In the genomic region with DNA sequence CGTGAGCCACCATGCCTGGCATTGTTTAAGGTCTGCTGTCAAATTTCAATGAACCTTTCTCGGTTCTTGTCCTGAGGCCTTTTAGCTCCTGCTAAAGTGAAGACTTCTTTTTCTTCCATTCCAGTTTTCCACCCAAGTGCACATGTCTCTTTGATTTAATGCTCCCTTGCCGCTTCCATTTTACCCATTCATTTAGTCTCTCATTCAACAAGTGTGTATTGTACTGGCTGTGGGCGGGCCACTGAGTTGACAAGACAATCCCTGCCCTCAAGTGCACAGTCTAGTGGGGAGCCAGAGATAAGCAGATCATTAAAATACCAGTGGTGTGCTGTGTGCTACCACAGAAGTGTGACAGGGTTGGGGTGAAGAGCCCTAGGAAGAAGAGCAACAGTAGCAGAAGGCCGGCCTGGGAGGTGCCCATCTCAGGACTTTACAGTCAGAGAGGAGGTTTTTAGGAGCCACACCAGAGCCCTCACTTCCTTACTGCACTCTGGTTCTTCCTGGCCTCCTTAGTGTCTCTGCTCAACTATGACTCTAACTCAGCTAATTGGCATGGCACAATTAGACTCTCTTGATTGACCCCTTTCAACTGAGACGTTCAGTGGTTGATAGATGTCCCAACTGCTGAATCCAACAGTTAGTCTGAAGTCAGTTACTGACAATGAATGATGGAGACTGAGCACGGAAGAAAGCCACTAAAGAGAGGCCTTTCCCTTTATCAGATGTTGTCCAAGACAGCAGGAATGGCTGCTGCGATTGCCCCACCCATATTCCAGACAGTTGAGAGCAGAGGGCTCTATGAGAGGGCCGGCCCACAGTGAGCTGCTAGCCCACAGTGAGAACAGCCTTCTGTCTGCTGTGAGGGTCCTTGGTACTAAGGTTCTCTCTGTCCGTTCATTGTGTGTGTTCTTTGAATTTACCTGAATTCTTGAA, we compare ENCODE assay signal across 10 mouse cellular contexts.
DNase-seq lines count a peak whose midpoint lies in the region; ATAC-seq and TF ChIP-seq lines count a peak whose summit lies in the region.
"Had no signal": no experiment of that assay in that cellular context is flagged by ENCODE, and none has a peak within 500 bp of the region (broad histone marks: within the 10 kb centered on the region; RNA-seq: fewer than 3 reads in every experiment).

No protein-coding gene starts in this region.

- peak; percentile 64; the same call in 1 of the 2 replicates for ATAC-seq in hindbrain, embryonic 11.5 days (ENCODE audit: low FRiP score)
- ATAC-seq in hindbrain, embryonic 13.5 days (ENCODE audit: low FRiP score) = no peak
- peak; percentile 49 for ATAC-seq in intestine, embryonic 16.5 days
- ATAC-seq in neural tube, embryonic 15.5 days (ENCODE audit: low FRiP score) = no peak

- TF ChIP-seq CTCF in cortical plate, adult 2 months (IDR thresholded peaks at IDR 0.05; ENCODE audit: extremely low read depth, insufficient read depth, low read length) = no peak

- no peaks in the 10 kb centered on the region for H3K27me3 ChIP-seq in hindbrain, embryonic 11.5 days (ENCODE audit: control insufficient read depth, insufficient read depth, low read length)
- no peaks in the 10 kb centered on the region for H3K27me3 ChIP-seq in hindbrain, embryonic 13.5 days
- no peaks in the 10 kb centered on the region for H3K27me3 ChIP-seq in intestine, embryonic 16.5 days (replicated peaks; ENCODE audit: control insufficient read depth, insufficient read depth, low read length)
- H3K27me3 ChIP-seq in neural tube, embryonic 15.5 days (replicated peaks) = no peaks in the 10 kb centered on the region
- H3K27me3 ChIP-seq: limb, embryonic 12.5 days had no signal

- peak; percentile 32 for DNase-seq in hindbrain, embryonic 11.5 days (ENCODE audit: low spot score)
- DNase-seq in thymus, postnatal 25 days = no peak
- no peak for DNase-seq in adrenal gland, postnatal 14 days
- DNase-seq in spleen, postnatal 36 days (ENCODE audit: low spot score in 2 of 2) = no peak

- 45% methylated on average over 10 of the region's 10 CpGs for WGBS in hindbrain, embryonic 11.5 days
- 28% methylated on average over 10 of the region's 10 CpGs for WGBS in hindbrain, embryonic 13.5 days
- WGBS in intestine, embryonic 16.5 days = 52% methylated on average over 10 of the region's 10 CpGs
- 17% methylated on average over 10 of the region's 10 CpGs for WGBS in neural tube, embryonic 15.5 days

- no peaks in the 10 kb centered on the region for H3K36me3 ChIP-seq in hindbrain, embryonic 11.5 days (ENCODE audit: control insufficient read depth, insufficient read depth, low read length)
- H3K36me3 ChIP-seq in hindbrain, embryonic 13.5 days = peaks cover 20% of the 10 kb centered on the region
- no peaks in the 10 kb centered on the region for H3K36me3 ChIP-seq in intestine, embryonic 16.5 days (ENCODE audit: control insufficient read depth, insufficient read depth, low read length)
- peaks cover 11% of the 10 kb centered on the region for H3K36me3 ChIP-seq in neural tube, embryonic 15.5 days

- 0 out of 2 replicates have a peak, but pooled peaks cover 2% of the 10 kb centered on the region for H3K4me1 ChIP-seq in hindbrain, embryonic 11.5 days (replicated peaks; ENCODE audit: control insufficient read depth, insufficient read depth, low read length)
- peaks cover 25% of the 10 kb centered on the region for H3K4me1 ChIP-seq in hindbrain, embryonic 13.5 days (replicated peaks)
- H3K4me1 ChIP-seq in cortical plate, adult 2 months (ENCODE audit: control insufficient read depth, insufficient read depth, low read length) = peaks cover 21% of the 10 kb centered on the region
- peaks cover 20% of the 10 kb centered on the region for H3K4me1 ChIP-seq in intestine, embryonic 16.5 days (ENCODE audit: control insufficient read depth, insufficient read depth, low read length)
- H3K4me1 ChIP-seq in neural tube, embryonic 15.5 days = peaks cover 19% of the 10 kb centered on the region

- TF ChIP-seq POLR2A in cortical plate, adult 2 months (IDR thresholded peaks at IDR 0.05; ENCODE audit: extremely low read depth, insufficient read depth, low read length) = no peak

- H3K27ac ChIP-seq in hindbrain, embryonic 11.5 days (ENCODE audit: low read depth, low read length) = no peak overlapping the region
- no peak overlapping the region for H3K27ac ChIP-seq in hindbrain, embryonic 13.5 days
- 0 out of 2 replicates have a peak overlapping the region, but pooled peaks have one; percentile 22 for H3K27ac ChIP-seq in cortical plate, adult 2 months (ENCODE audit: insufficient read depth, low read length)
- H3K27ac ChIP-seq in intestine, embryonic 16.5 days (ENCODE audit: low read length) = peak overlapping the region; percentile 85; the same call in 1 of the 2 replicates
- 0 out of 2 replicates have a peak overlapping the region, but pooled peaks have one; percentile 18 for H3K27ac ChIP-seq in neural tube, embryonic 15.5 days (replicated peaks)
- H3K27ac ChIP-seq: limb, embryonic 12.5 days had no signal

- H3K9ac ChIP-seq in hindbrain, embryonic 11.5 days (ENCODE audit: low read depth, low read length) = no peak overlapping the region
- no peak overlapping the region for H3K9ac ChIP-seq in hindbrain, embryonic 13.5 days
- H3K9ac ChIP-seq in intestine, embryonic 16.5 days (ENCODE audit: low read depth, low read length) = peak overlapping the region; percentile 22; the same call in 1 of the 2 replicates
- H3K9ac ChIP-seq in neural tube, embryonic 15.5 days (replicated peaks) = no peak overlapping the region
- H3K9ac ChIP-seq: limb, embryonic 12.5 days had no signal

- H3K4me3 ChIP-seq in hindbrain, embryonic 11.5 days (ENCODE audit: low read depth, low read length) = no peak overlapping the region
- H3K4me3 ChIP-seq in hindbrain, embryonic 13.5 days = no peak overlapping the region
- H3K4me3 ChIP-seq in cortical plate, adult 2 months (ENCODE audit: insufficient read depth, low read length) = no peak overlapping the region
- no peak overlapping the region for H3K4me3 ChIP-seq in intestine, embryonic 16.5 days (ENCODE audit: low read length)
- no peak overlapping the region for H3K4me3 ChIP-seq in neural tube, embryonic 15.5 days (replicated peaks)
- H3K4me3 ChIP-seq: limb, embryonic 12.5 days; myocyte had no signal

- H3K9me3 ChIP-seq in hindbrain, embryonic 11.5 days (ENCODE audit: control insufficient read depth, low read length) = no peaks in the 10 kb centered on the region
- H3K9me3 ChIP-seq in hindbrain, embryonic 13.5 days = no peaks in the 10 kb centered on the region
- no peaks in the 10 kb centered on the region for H3K9me3 ChIP-seq in intestine, embryonic 16.5 days (ENCODE audit: control insufficient read depth, low read length)
- no peaks in the 10 kb centered on the region for H3K9me3 ChIP-seq in neural tube, embryonic 15.5 days (replicated peaks)
- H3K9me3 ChIP-seq: limb, embryonic 12.5 days had no signal

- H3K4me2 ChIP-seq in hindbrain, embryonic 11.5 days (replicated peaks; ENCODE audit: low read depth, low read length) = no peak overlapping the region
- H3K4me2 ChIP-seq in hindbrain, embryonic 13.5 days = no peak overlapping the region
- no peak overlapping the region for H3K4me2 ChIP-seq in intestine, embryonic 16.5 days (ENCODE audit: low read depth, low read length)
- no peak overlapping the region for H3K4me2 ChIP-seq in neural tube, embryonic 15.5 days
- H3K4me2 ChIP-seq: limb, embryonic 12.5 days had no signal

Comparison
In these comparisons a context has a peak if more than half of its experiments do, and no peak if none do; other contexts are left out.
1. ATAC-seq: peak in hindbrain, embryonic 11.5 days (single experiment) and intestine, embryonic 16.5 days (single experiment); none in hindbrain, embryonic 13.5 days (single experiment) and neural tube, embryonic 15.5 days (single experiment).
2. H3K27ac ChIP-seq: peak in cortical plate, adult 2 months (single experiment), intestine, embryonic 16.5 days (single experiment) and neural tube, embryonic 15.5 days (single experiment); none in hindbrain, embryonic 11.5 days (single experiment) and hindbrain, embryonic 13.5 days (single experiment).